Mouse (Mus musculus): ENCODE measurements at regions not wholly inside any gene's neighbourhood (a gene's known extent, or its start where the extent isn't known, plus 50 kb on each side); places are given as distances from the start of the nearest gene placed in this dataset.
A peak's percentile ranks its signal among the peaks of the same experiment; 100 is the strongest.

- DNase-seq, result no peak
Observed at GRCm38 (mm10) chr10:19187716-19188081, 168.6 kb upstream of the Olig3 start.

DNA sequence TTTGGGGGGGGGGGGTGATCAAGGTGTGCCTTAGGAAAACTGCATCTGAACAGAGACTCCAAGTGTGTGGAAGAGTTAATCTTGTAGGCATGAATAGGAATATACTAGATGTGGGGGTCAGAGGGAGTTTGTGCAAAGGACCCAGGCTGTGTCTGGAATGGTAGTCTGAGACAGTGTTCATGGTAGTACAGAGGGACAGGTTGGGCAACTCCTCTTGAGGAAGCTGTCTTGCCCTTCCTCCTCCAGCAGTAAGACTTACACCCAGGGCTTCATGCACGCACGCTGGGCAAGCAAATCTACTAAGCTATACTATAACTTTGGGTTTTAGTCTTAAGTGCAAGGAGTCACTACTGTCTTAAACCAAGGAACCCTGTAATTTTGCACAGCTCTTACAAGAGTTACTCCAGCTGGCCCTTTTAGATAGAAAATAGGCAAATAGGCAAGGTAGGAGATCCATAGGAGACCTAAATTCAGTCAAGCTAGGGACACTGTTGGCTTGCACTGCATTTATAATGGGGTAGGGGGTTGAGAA is 169.2 kb upstream of the Olig3 start:
- DNase-seq, result peak in 1 of 2 experiments; percentile 34

GRCm38 (mm10) chr10:19185790-19186581 is 170.3 kb upstream of the Olig3 start:
- peak; percentile 36 to 70 for DNase-seq

DNA sequence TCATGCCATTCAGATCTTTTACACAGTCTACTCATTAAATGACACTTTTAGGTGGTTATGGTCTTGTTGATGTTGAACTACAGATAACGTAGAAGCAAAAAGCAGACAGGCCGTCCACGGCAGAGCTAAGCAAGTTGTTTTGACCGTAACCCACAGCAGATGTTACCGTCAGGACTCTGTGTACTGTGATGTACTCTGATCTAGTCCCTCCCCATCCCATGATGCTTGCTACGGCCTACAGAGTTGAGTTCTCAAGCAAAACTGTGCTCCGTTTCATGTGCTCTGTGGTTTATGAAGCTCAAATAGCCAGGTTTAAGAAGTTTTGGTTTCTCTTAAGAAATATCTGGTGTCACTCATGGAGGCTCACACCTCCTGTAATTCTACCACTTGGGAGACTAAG is 169.4 kb upstream of the Tnfaip3 start:
- peak in 1 of 2 experiments; percentile 66 for DNase-seq

DNA sequence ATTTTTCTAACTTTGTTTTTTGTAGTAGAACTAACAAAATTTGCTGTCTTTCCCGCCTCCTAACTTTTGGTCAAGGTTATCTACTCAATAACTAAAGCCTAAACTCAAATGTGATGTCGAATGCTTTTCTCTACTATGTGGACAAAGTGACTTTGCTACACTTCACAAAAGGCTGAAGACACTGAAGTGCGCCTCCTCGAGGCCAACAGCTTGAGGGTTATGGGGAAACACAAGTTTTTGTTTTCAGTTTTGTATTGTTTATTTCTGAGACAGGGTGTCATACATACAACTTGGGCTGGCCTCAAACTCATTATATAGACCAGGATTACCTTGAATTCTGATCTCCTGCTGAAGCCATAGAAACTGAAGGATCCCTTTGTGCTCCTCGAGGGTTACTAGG is 162.4 kb upstream of the Tnfaip3 start:
- DNase-seq, result no peak

DNA sequence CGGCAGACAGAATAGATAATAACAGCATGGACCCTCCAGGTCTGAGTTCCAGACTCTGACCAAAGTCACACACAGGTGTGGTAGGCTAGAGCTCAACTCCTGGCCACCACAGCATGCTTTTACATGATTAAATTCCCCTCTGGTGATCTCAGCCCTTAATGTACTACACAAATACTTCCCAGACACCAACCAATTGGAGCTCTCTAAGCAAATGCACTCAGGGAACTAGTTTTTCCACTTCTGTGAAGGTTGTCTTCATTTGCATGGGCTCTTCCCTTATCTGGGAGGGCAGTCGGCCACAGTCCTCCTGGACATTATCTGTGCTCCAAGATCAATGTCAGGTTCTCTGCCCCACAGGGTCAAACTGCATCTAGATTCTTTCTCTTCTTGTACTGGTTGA is 162.0 kb upstream of the Tnfaip3 start:
- no peak for DNase-seq

DNA sequence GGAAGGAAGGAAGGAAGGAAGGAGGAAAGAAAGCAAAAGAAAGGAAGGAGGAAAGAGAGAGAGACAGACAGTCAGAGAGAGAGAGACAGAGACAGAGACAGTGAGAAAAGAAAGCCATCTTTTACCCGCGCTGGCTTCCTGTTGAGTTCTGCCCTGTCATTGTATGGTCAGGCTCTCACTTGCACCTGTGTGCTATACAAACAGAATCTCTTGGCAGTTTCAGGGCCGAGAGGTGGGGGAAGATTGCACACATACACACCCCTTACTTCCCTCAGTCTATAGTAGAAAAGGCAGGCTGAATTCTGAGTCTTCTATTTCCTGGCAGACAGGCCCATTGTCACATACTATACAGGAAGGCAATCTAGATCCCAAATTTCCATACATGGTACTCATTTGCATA is 160.8 kb upstream of the Tnfaip3 start:
- DNase-seq, result peak in 1 of 2 experiments; percentile 57

DNA sequence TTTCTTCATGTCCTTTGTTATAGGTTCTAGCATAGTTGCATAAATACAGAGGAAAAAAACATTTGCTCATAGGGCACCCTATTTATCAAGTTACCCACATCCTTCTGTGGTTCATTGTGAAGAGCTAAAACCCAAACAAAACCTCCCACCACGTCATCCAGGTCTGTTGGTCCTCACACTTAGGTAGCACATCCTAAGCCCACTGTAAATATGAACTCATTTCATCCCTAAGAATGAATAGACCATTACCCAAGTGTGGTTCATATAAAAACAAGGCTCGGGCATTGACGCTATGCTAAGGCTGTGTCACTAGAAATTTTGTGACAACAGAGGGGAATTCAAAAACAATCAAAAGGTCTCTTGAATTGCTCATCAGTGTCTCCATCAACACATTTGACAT is 156.4 kb upstream of the Tnfaip3 start:
- DNase-seq, result no peak

- no peak for DNase-seq
Observed at GRCm38 (mm10) chr10:19170596-19170995, 155.1 kb upstream of the Tnfaip3 start.

DNA sequence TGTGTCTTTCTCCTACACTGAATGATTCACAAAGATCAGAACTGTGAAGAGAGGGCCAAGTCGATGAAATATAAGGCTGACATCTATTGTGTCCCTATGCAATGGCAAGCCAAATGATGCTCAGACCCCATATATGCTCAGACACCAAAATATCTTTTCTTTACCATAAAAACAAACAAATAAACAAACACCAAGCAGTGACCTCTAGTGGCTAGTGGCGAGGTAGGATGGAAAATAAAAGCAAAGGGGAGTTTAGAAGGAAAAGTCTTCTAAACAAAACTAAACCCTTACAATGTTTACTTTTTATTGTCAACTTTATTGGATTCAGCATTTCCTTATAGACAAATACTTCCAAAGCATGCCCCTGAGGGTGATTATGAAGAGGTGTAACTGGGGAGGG is 153.8 kb upstream of the Tnfaip3 start:
- DNase-seq, result no peak

GRCm38 (mm10) chr10:19168362-19168761 is 152.9 kb upstream of the Tnfaip3 start:
- no peak for DNase-seq

GRCm38 (mm10) chr10:19167641-19168271 is 152.3 kb upstream of the Tnfaip3 start:
- DNase-seq, result peak in 1 of 2 experiments; percentile 67

DNA sequence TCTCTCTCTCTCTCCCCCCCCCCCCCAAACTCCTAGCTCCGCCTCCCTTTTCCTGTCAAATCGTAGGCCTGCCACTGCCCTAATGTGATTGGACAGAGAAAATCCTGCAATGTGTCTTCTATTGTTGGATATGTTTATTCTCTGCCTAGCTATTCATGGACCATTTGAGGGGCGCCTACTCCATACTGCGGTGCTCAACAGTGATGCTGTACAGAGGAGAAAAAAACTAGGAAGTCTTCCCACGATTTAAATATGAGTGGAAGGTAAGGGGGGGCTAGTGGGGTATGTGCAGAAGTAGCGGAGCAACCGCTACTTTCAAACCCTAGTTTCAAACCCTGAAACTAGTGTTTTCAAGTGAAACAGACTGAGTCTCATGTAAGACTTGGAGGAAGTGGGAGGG is 151.6 kb upstream of the Tnfaip3 start:
- no peak for DNase-seq

- DNase-seq, result no peak
Observed at GRCm38 (mm10) chr10:19162104-19162503, 146.6 kb upstream of the Tnfaip3 start.

DNA sequence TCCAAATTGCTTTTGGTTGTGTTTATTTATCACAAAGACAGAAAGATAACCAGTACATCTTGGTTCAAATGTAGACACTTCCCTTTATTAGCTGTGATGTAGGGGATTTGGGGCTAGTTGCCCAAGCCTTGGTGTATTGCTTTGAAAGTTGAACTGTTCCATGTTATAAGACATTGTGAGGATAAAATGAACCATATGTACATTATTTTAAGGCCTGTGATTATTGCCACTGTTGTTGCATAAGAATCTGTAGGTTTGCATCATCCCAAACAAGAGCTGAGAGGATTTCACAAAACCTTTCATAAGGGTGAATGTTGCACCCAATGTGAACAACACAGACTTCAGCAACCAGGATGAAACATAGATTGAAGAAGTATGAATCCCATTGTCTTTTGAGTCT is 145.7 kb upstream of the Tnfaip3 start:
- DNase-seq, result no peak

- DNase-seq, result no peak
Observed at GRCm38 (mm10) chr10:19154041-19154440, 138.6 kb upstream of the Tnfaip3 start.

DNA sequence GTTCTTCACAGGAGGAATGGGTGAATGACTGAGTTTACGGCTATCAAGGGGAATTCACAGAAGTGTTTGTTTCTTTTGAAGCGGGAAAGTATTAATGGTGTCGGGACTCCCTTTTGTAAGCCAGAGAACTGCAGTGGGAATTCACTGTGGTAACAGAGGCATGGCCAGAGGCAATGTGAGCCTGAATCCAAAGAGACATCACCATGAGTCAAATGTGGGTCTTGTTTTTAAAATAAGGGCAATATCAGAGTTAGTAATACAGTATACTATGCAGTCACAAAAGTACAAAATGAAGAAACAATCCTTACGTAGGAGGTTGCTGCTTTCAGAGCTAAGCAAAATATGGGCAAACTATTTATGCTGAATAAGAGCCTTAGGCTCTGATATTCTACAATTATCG is 137.3 kb upstream of the Tnfaip3 start:
- DNase-seq, result no peak

DNA sequence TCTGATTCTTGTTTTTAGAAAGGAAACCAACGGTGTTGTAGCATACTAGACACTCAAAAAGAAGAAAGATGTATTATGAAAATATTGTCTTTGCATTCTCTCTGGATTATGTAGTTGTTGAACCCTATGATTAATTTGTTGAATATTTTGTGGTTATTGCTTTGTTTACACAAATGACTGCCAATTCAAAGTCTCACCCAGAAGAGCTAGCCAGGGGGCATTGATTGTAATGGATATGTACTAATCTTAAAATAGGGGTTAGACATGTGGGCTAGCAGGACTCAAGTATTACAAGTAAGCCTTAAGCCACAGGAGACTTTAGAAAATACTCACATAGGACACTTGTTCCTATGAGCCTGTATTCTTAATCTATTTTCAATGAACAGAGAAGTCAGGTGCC is 135.3 kb upstream of the Tnfaip3 start:
- DNase-seq, result no peak

GRCm38 (mm10) chr10:19150005-19150404 is 134.5 kb upstream of the Tnfaip3 start:
- DNase-seq, result no peak

DNA sequence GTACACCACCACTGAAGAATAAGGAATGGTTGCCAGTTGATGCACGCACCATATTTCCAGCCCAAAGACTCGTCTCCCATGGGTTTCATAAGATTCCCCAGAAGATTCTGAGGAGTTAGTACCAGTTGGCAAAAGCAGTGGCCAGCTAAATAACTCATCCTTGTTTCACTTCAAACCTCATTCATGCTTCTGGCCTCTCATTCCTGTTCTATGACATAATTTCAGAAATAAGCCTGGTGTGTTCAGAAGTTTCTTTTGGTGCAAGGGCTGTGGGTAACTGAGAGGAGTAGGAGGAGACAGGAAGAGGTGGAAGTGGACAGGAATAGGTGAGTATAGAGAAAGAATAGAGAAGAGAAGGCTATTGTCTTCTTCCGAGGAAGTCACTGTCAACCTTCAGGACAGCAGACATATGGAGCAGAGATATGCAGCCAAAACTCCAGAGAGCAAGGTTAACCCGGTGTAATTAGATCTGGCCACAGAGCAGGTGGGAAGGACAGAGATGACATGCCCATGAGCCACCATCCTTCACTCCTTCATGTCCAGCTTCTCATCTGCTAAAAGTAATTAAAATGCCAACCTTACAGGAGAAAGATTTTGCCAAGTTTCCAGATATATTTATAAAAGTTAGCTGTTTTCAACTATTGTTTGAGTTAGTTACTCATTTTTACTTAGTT is 133.9 kb upstream of the Tnfaip3 start:
- DNase-seq, result no peak

GRCm38 (mm10) chr10:19141481-19141880 is 126.0 kb upstream of the Tnfaip3 start:
- no peak for DNase-seq

GRCm38 (mm10) chr10:19140628-19141027 is 125.2 kb upstream of the Tnfaip3 start:
- no peak for DNase-seq

- no peak for DNase-seq
Observed at GRCm38 (mm10) chr10:19139234-19139633, 123.8 kb upstream of the Tnfaip3 start.

- DNase-seq, result no peak
Observed at GRCm38 (mm10) chr10:19138258-19138657, 122.8 kb upstream of the Tnfaip3 start.
